Mouse (Mus musculus): ENCODE data around the gene Asb12.

DNA sequence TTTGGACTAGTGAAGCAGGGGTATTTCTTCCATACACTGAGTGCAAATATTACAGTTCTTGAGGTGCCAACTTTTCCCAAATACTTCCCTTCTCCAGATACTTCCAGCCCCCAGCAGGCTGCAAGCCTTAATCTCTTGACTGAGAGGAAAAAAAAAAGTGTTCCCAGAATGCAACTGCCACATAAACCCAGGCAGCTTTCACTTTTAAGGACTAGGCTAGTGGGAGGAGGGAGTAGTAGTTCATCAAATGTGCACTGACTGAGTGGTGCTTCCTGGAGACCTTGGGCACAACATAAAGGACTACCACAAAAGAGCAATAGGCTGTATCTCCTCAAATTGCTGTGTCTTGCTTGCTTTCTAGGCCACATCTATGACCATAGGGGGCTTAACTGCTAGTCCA is 116.5 kb downstream of the Asb12 start:
- TF ChIP-seq CTCF (IDR thresholded peaks at IDR 0.05; ENCODE audit: borderline replicate concordance, insufficient read depth, low read depth, low read length) = no peak
- TF ChIP-seq POLR2A (IDR thresholded peaks at IDR 0.05; ENCODE audit: borderline replicate concordance, insufficient read depth, low read length) = no peak
